Mouse (Mus musculus): ENCODE measurements around the gene Zbtb16. TPM values are rescaled to one million over a fixed set of nuclear protein-coding genes. Genes with fewer than 3 reads are reported as not detected.

Zbtb16 gene
- polyA plus RNA-seq, 1 experiment = 0.02 TPM

GRCm38 (mm10) chr9:48768965-48769364, 67.1 kb downstream of the Zbtb16 start:
- no peak overlapping the region for H3K4me3 ChIP-seq (replicated peaks)
- H3K9me3 ChIP-seq (ENCODE audit: control insufficient read depth, low read length) = no peaks in the 10 kb centered on the region
- no peaks in the 10 kb centered on the region for H3K27me3 ChIP-seq (ENCODE audit: control insufficient read depth)
- TF ChIP-seq GATA1 (IDR thresholded peaks at IDR 0.05; ENCODE audit: low read length) (no peak), TAL1 (IDR thresholded peaks at IDR 0.05; ENCODE audit: low read length) (no peak)
- no peaks in the 10 kb centered on the region for H3K36me3 ChIP-seq (ENCODE audit: control insufficient read depth)
- no peaks in the 10 kb centered on the region for H3K4me1 ChIP-seq (ENCODE audit: control insufficient read depth)

GRCm38 (mm10) chr9:48767666-48768432, 68.2 kb downstream of the Zbtb16 start:
- no peaks in the 10 kb centered on the region for H3K4me1 ChIP-seq (ENCODE audit: control insufficient read depth)
- H3K4me3 ChIP-seq (replicated peaks) = no peak overlapping the region
- no peaks in the 10 kb centered on the region for H3K27me3 ChIP-seq (ENCODE audit: control insufficient read depth)
- H3K9me3 ChIP-seq (ENCODE audit: control insufficient read depth, low read length) = no peaks in the 10 kb centered on the region
- TF ChIP-seq GATA1 (IDR thresholded peaks at IDR 0.05; ENCODE audit: low read length) (no peak), TAL1 (IDR thresholded peaks at IDR 0.05; ENCODE audit: low read length) (no peak)
- no peaks in the 10 kb centered on the region for H3K36me3 ChIP-seq (ENCODE audit: control insufficient read depth)

- no peaks in the 10 kb centered on the region for H3K36me3 ChIP-seq (ENCODE audit: control insufficient read depth)
Measured at GRCm38 (mm10) chr9:48765927-48766326, 70.1 kb downstream of the Zbtb16 start.

GRCm38 (mm10) chr9:48764311-48764710, 71.7 kb downstream of the Zbtb16 start:
- no peak overlapping the region for H3K4me3 ChIP-seq (replicated peaks)
- no peaks in the 10 kb centered on the region for H3K9me3 ChIP-seq (ENCODE audit: control insufficient read depth, low read length)
- TF ChIP-seq TAL1 (IDR thresholded peaks at IDR 0.05; ENCODE audit: low read length) (no peak), GATA1 (IDR thresholded peaks at IDR 0.05; ENCODE audit: low read length) (no peak)
- no peaks in the 10 kb centered on the region for H3K36me3 ChIP-seq (ENCODE audit: control insufficient read depth)
- H3K4me1 ChIP-seq (ENCODE audit: control insufficient read depth) = no peaks in the 10 kb centered on the region
- no peaks in the 10 kb centered on the region for H3K27me3 ChIP-seq (ENCODE audit: control insufficient read depth)

More at GRCm38 (mm10) chr9:48765927-48766326, 70.1 kb downstream of the Zbtb16 start:
- no peaks in the 10 kb centered on the region for H3K9me3 ChIP-seq (ENCODE audit: control insufficient read depth, low read length)
- TF ChIP-seq GATA1 (IDR thresholded peaks at IDR 0.05; ENCODE audit: low read length) (no peak), TAL1 (IDR thresholded peaks at IDR 0.05; ENCODE audit: low read length) (no peak)
- H3K4me3 ChIP-seq (replicated peaks) = no peak overlapping the region
- no peaks in the 10 kb centered on the region for H3K27me3 ChIP-seq (ENCODE audit: control insufficient read depth)
- H3K4me1 ChIP-seq (ENCODE audit: control insufficient read depth) = no peaks in the 10 kb centered on the region

GRCm38 (mm10) chr9:48761732-48762637, 74.0 kb downstream of the Zbtb16 start:
- Histone ChIP-seq H3K4me1 (ENCODE audit: control insufficient read depth) (no peaks in the 10 kb centered on the region), H3K36me3 (ENCODE audit: control insufficient read depth) (no peaks in the 10 kb centered on the region), H3K9me3 (ENCODE audit: control insufficient read depth, low read length) (no peaks in the 10 kb centered on the region), H3K27me3 (ENCODE audit: control insufficient read depth) (no peaks in the 10 kb centered on the region), H3K4me3 (replicated peaks) (no peak overlapping the region)
- TF ChIP-seq TAL1 (IDR thresholded peaks at IDR 0.05; ENCODE audit: low read length) (no peak), GATA1 (IDR thresholded peaks at IDR 0.05; ENCODE audit: low read length) (no peak)

- Histone ChIP-seq H3K4me3 (replicated peaks) (no peak overlapping the region), H3K36me3 (ENCODE audit: control insufficient read depth) (no peaks in the 10 kb centered on the region), H3K27me3 (ENCODE audit: control insufficient read depth) (no peaks in the 10 kb centered on the region), H3K9me3 (ENCODE audit: control insufficient read depth, low read length) (no peaks in the 10 kb centered on the region), H3K4me1 (ENCODE audit: control insufficient read depth) (peaks cover 1% of the 10 kb centered on the region; the same call in 1 of the 2 replicates)
- no peak for TF ChIP-seq GATA1 (IDR thresholded peaks at IDR 0.05; ENCODE audit: low read length)
- TF ChIP-seq TAL1 (IDR thresholded peaks at IDR 0.05; ENCODE audit: low read length) = no peak
Measured at GRCm38 (mm10) chr9:48761175-48761556, 74.9 kb downstream of the Zbtb16 start.

- H3K36me3 ChIP-seq (ENCODE audit: control insufficient read depth) = no peaks in the 10 kb centered on the region
- TF ChIP-seq GATA1 (IDR thresholded peaks at IDR 0.05; ENCODE audit: low read length) (no peak), TAL1 (IDR thresholded peaks at IDR 0.05; ENCODE audit: low read length) (no peak)
- H3K27me3 ChIP-seq (ENCODE audit: control insufficient read depth) = no peaks in the 10 kb centered on the region
- no peak overlapping the region for H3K4me3 ChIP-seq (replicated peaks)
- peaks cover 2% of the 10 kb centered on the region; the same call in 1 of the 2 replicates for H3K4me1 ChIP-seq (ENCODE audit: control insufficient read depth)
- no peaks in the 10 kb centered on the region for H3K9me3 ChIP-seq (ENCODE audit: control insufficient read depth, low read length)
Measured at GRCm38 (mm10) chr9:48760449-48761174, 75.4 kb downstream of the Zbtb16 start.

GRCm38 (mm10) chr9:48759098-48759497, 76.9 kb downstream of the Zbtb16 start:
- Histone ChIP-seq H3K4me3 (replicated peaks) (no peak overlapping the region), H3K4me1 (ENCODE audit: control insufficient read depth) (peaks cover 2% of the 10 kb centered on the region; the same call in 1 of the 2 replicates), H3K9me3 (ENCODE audit: control insufficient read depth, low read length) (no peaks in the 10 kb centered on the region), H3K27me3 (ENCODE audit: control insufficient read depth) (no peaks in the 10 kb centered on the region), H3K36me3 (ENCODE audit: control insufficient read depth) (no peaks in the 10 kb centered on the region)
- TF ChIP-seq TAL1 (IDR thresholded peaks at IDR 0.05; ENCODE audit: low read length) (no peak), GATA1 (IDR thresholded peaks at IDR 0.05; ENCODE audit: low read length) (no peak)
